Mouse (Mus musculus) activated CD4-positive, CD25-positive, alpha-beta regulatory T cell, adult 9 weeks (primary cell): ENCODE measurements around the gene Slc41a3. TPM values are rescaled to one million over a fixed set of nuclear protein-coding genes. Genes with fewer than 3 reads are reported as not detected.

ENCODE experiments used
- polyA plus RNA-seq: library from polyadenylated mRNA; unstranded; fragments of 100-300 nt; shearing (Covaris generic); gene quantifications from one replicate; pipeline ENCODE4 v1.2.1, GENCODE M21; 2017

Slc41a3 gene
- polyA plus RNA-seq, result 14.0 TPM

DNA sequence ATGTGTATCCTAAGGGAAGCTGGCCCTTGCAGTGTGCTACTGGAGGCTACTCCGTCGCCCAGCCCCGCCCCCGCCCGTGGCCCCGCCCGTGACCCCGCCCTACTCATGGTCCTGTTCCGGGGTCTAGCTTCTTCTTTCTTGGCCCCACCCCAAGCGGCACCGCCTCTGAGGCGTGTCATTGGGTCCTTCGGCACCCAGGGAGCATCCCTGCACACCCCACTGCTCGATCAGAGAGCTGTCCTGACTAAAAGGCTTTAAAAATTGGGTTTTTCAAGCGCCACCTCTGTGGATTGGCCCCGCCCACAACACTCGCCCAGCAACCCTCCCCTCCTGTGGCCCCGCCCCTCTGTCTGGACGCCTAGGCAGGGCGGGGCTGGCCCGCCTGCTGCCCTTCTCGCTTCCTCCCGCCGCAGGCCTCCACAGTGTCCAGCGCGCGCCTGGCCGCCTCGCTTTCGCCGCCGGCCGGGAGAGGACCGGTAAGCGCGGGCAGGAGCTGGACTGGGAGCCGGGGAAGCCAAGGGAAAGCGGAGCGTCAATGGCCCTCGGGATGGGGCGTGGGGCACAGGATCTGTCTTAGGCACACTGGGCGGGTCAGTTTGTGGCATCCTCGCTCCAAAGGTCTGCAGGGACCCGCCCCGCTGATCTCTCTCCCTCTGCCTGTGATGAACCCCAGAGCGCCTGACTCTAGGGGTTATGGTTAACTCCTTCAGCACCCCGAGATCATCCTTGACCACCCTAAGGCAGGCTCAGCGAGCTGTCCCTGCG lies at the start of gene Slc41a3:
Slc41a3 (plus strand) TSS at position 193 of the 765 bp plus-strand sequence.

Other genes with a start within 250 kb of the Slc41a3 start
- gene Zxdc, start 235.2 kb upstream of the Slc41a3 start, polyA plus RNA-seq, result 2.5 TPM
- not detected for gene Cfap100, start 175.9 kb upstream of the Slc41a3 start, polyA plus RNA-seq
- not detected for gene Klf15, start 142.1 kb upstream of the Slc41a3 start, polyA plus RNA-seq
- gene Aldh1l1, start 118.3 kb upstream of the Slc41a3 start, polyA plus RNA-seq, result 1.2 TPM